Mouse (Mus musculus): ENCODE results near the gene Tmem183a. TPM values are rescaled to one million over a fixed set of nuclear protein-coding genes. Genes with fewer than 3 reads are reported as not detected.

The Tmem183a gene
- polyA plus RNA-seq (2014; fragmentation: Nextera tagmentation; extraction: Ambion mirVana) = 75.3 and 78.0 TPM in 2 replicates

- peak; percentile 97 for ATAC-seq (ENCODE audit: low read depth)
These were observed at the start of gene Tmem183a for GRCm38 (mm10) chr1:134361857-134362212. Tmem183a (minus strand) TSS chr1:134361979.

GRCm38 (mm10) chr1:134408080-134408479, 46.3 kb upstream of the Tmem183a start:
- Histone ChIP-seq H3K4me1 (ENCODE audit: control insufficient read depth, insufficient read depth, low read length) (peaks cover 8% of the 10 kb centered on the region; the same call in 1 of the 2 replicates), H3K36me3 (ENCODE audit: control insufficient read depth, insufficient read depth, low read length) (peaks cover 43% of the 10 kb centered on the region), H3K4me2 (ENCODE audit: low read depth, low read length) (no peak overlapping the region), H3K27me3 (replicated peaks; ENCODE audit: control insufficient read depth, insufficient read depth, low read length) (no peaks in the 10 kb centered on the region), H3K27ac (replicated peaks; ENCODE audit: low read depth, low read length) (0 out of 2 replicates have a peak overlapping the region, but pooled peaks have one; percentile 0), H3K4me3 (ENCODE audit: low read depth, low read length) (no peak overlapping the region), H3K9ac (ENCODE audit: low read depth, low read length) (peak overlapping the region; percentile 14; the same call in 1 of the 2 replicates), H3K9me3 (ENCODE audit: control insufficient read depth, low read length) (no peaks in the 10 kb centered on the region)
- ATAC-seq (ENCODE audit: low read depth) (no peak), DNase-seq (ENCODE audit: low spot score) (peak; percentile 61)
- WGBS = 58% methylated on average over 8 of the region's 8 CpGs

More at GRCm38 (mm10) chr1:134361857-134362212, at the start of gene Tmem183a:
- Histone ChIP-seq H3K27ac (replicated peaks; ENCODE audit: low read depth, low read length) (peak within 1 kb of the TSS; percentile 78), H3K9me3 (ENCODE audit: control insufficient read depth, low read length) (no peaks in the 10 kb centered on the region), H3K4me1 (ENCODE audit: control insufficient read depth, insufficient read depth, low read length) (peaks cover 6% of the 10 kb centered on the region), H3K27me3 (replicated peaks; ENCODE audit: control insufficient read depth, insufficient read depth, low read length) (no peaks in the 10 kb centered on the region), H3K36me3 (ENCODE audit: control insufficient read depth, insufficient read depth, low read length) (peaks cover 38% of the 10 kb centered on the region), H3K4me2 (ENCODE audit: low read depth, low read length) (peak within 1 kb of the TSS; percentile 92), H3K4me3 (ENCODE audit: low read depth, low read length) (peak within 1 kb of the TSS; percentile 93), H3K9ac (ENCODE audit: low read depth, low read length) (peak within 1 kb of the TSS; percentile 93)
- DNase-seq (ENCODE audit: low spot score) = peak; percentile 97
- 0% methylated on average over 10 of the region's 38 CpGs for WGBS

- DNase-seq (ENCODE audit: low spot score) = no peak
- Histone ChIP-seq H3K4me3 (ENCODE audit: low read depth, low read length) (peak overlapping the region; percentile 81), H3K27me3 (replicated peaks; ENCODE audit: control insufficient read depth, insufficient read depth, low read length) (no peaks in the 10 kb centered on the region), H3K9ac (ENCODE audit: low read depth, low read length) (peak overlapping the region; percentile 78), H3K4me2 (ENCODE audit: low read depth, low read length) (peak overlapping the region; percentile 91), H3K27ac (replicated peaks; ENCODE audit: low read depth, low read length) (peak overlapping the region; percentile 72), H3K9me3 (ENCODE audit: control insufficient read depth, low read length) (no peaks in the 10 kb centered on the region), H3K4me1 (ENCODE audit: control insufficient read depth, insufficient read depth, low read length) (peaks cover 8% of the 10 kb centered on the region; the same call in 1 of the 2 replicates), H3K36me3 (ENCODE audit: control insufficient read depth, insufficient read depth, low read length) (peaks cover 35% of the 10 kb centered on the region)
- 0 out of 2 replicates have a peak, but pooled peaks have one; percentile 3 for ATAC-seq (ENCODE audit: low read depth)
- WGBS = 27% methylated on average over 8 of the region's 8 CpGs
These were observed 44.6 kb upstream of the Tmem183a start for GRCm38 (mm10) chr1:134406414-134406771.

- ATAC-seq (ENCODE audit: low read depth) (peak; percentile 97), DNase-seq (ENCODE audit: low spot score) (peak; percentile 93)
- peaks cover 29% of the 10 kb centered on the region for H3K36me3 ChIP-seq (ENCODE audit: control insufficient read depth, insufficient read depth, low read length)
- WGBS = under 1% methylated on average over 37 of the region's 43 CpGs
- no peaks in the 10 kb centered on the region for H3K9me3 ChIP-seq (ENCODE audit: control insufficient read depth, low read length)
- H3K4me3 ChIP-seq (ENCODE audit: low read depth, low read length) = peak within 1 kb of the TSS; percentile 81
- no peaks in the 10 kb centered on the region for H3K27me3 ChIP-seq (replicated peaks; ENCODE audit: control insufficient read depth, insufficient read depth, low read length)
- peak within 1 kb of the TSS; percentile 78 for H3K9ac ChIP-seq (ENCODE audit: low read depth, low read length)
- H3K27ac ChIP-seq (replicated peaks; ENCODE audit: low read depth, low read length) = peak within 1 kb of the TSS; percentile 72
- H3K4me1 ChIP-seq (ENCODE audit: control insufficient read depth, insufficient read depth, low read length) = peaks cover 8% of the 10 kb centered on the region; the same call in 1 of the 2 replicates
- H3K4me2 ChIP-seq (ENCODE audit: low read depth, low read length) = peak within 1 kb of the TSS; percentile 91
These were observed 44.0 kb upstream of the Tmem183a start, which contains the start of gene Cyb5r1 for GRCm38 (mm10) chr1:134405509-134406413. Cyb5r1 (plus strand) TSS chr1:134405559.

- WGBS = 55% methylated on average over 5 of the region's 5 CpGs
- no peak for ATAC-seq (ENCODE audit: low read depth)
These were observed 38.0 kb upstream of the Tmem183a start for GRCm38 (mm10) chr1:134399735-134400134.

GRCm38 (mm10) chr1:134398210-134398609, 36.4 kb upstream of the Tmem183a start:
- H3K27ac ChIP-seq (replicated peaks; ENCODE audit: low read depth, low read length) = no peak overlapping the region
- DNase-seq (ENCODE audit: low spot score) (no peak), ATAC-seq (ENCODE audit: low read depth) (no peak)
- H3K36me3 ChIP-seq (ENCODE audit: control insufficient read depth, insufficient read depth, low read length) = no peaks in the 10 kb centered on the region
- no peaks in the 10 kb centered on the region for H3K4me1 ChIP-seq (ENCODE audit: control insufficient read depth, insufficient read depth, low read length)
- H3K27me3 ChIP-seq (replicated peaks; ENCODE audit: control insufficient read depth, insufficient read depth, low read length) = no peaks in the 10 kb centered on the region
- no peak overlapping the region for H3K9ac ChIP-seq (ENCODE audit: low read depth, low read length)
- H3K4me3 ChIP-seq (ENCODE audit: low read depth, low read length) = no peak overlapping the region
- WGBS = 88% methylated on average over 12 of the region's 12 CpGs
- H3K4me2 ChIP-seq (ENCODE audit: low read depth, low read length) = no peak overlapping the region
- H3K9me3 ChIP-seq (ENCODE audit: control insufficient read depth, low read length) = 0 out of 2 replicates have a peak, but pooled peaks cover 4% of the 10 kb centered on the region

More at GRCm38 (mm10) chr1:134399735-134400134, 38.0 kb upstream of the Tmem183a start:
- Histone ChIP-seq H3K36me3 (ENCODE audit: control insufficient read depth, insufficient read depth, low read length) (no peaks in the 10 kb centered on the region), H3K27ac (replicated peaks; ENCODE audit: low read depth, low read length) (no peak overlapping the region), H3K4me3 (ENCODE audit: low read depth, low read length) (no peak overlapping the region), H3K9ac (ENCODE audit: low read depth, low read length) (no peak overlapping the region), H3K4me2 (ENCODE audit: low read depth, low read length) (no peak overlapping the region), H3K9me3 (ENCODE audit: control insufficient read depth, low read length) (0 out of 2 replicates have a peak, but pooled peaks cover 4% of the 10 kb centered on the region), H3K4me1 (ENCODE audit: control insufficient read depth, insufficient read depth, low read length) (no peaks in the 10 kb centered on the region), H3K27me3 (replicated peaks; ENCODE audit: control insufficient read depth, insufficient read depth, low read length) (no peaks in the 10 kb centered on the region)
- no peak for DNase-seq (ENCODE audit: low spot score)

- H3K9me3 ChIP-seq (ENCODE audit: control insufficient read depth, low read length) = no peaks in the 10 kb centered on the region
- no peak overlapping the region for H3K4me3 ChIP-seq (ENCODE audit: low read depth, low read length)
- H3K27ac ChIP-seq (replicated peaks; ENCODE audit: low read depth, low read length) = no peak overlapping the region
- ATAC-seq (ENCODE audit: low read depth) (no peak), DNase-seq (ENCODE audit: low spot score) (peak; percentile 13)
- WGBS = 50% methylated on average over 5 of the region's 5 CpGs
- H3K4me1 ChIP-seq (ENCODE audit: control insufficient read depth, insufficient read depth, low read length) = no peaks in the 10 kb centered on the region
- no peak overlapping the region for H3K9ac ChIP-seq (ENCODE audit: low read depth, low read length)
- no peak overlapping the region for H3K4me2 ChIP-seq (ENCODE audit: low read depth, low read length)
- no peaks in the 10 kb centered on the region for H3K27me3 ChIP-seq (replicated peaks; ENCODE audit: control insufficient read depth, insufficient read depth, low read length)
- H3K36me3 ChIP-seq (ENCODE audit: control insufficient read depth, insufficient read depth, low read length) = no peaks in the 10 kb centered on the region
These were observed 32.0 kb upstream of the Tmem183a start for GRCm38 (mm10) chr1:134393827-134394226.

GRCm38 (mm10) chr1:134385666-134386065, 23.9 kb upstream of the Tmem183a start, which contains the start of gene 4933406M09Rik:
4933406M09Rik (plus strand) TSS chr1:134385940.
- Histone ChIP-seq H3K36me3 (ENCODE audit: control insufficient read depth, insufficient read depth, low read length) (no peaks in the 10 kb centered on the region), H3K4me2 (ENCODE audit: low read depth, low read length) (no peak within 1 kb of the TSS), H3K27me3 (replicated peaks; ENCODE audit: control insufficient read depth, insufficient read depth, low read length) (no peaks in the 10 kb centered on the region), H3K4me3 (ENCODE audit: low read depth, low read length) (no peak within 1 kb of the TSS), H3K9ac (ENCODE audit: low read depth, low read length) (no peak within 1 kb of the TSS), H3K9me3 (ENCODE audit: control insufficient read depth, low read length) (no peaks in the 10 kb centered on the region), H3K27ac (replicated peaks; ENCODE audit: low read depth, low read length) (no peak within 1 kb of the TSS), H3K4me1 (ENCODE audit: control insufficient read depth, insufficient read depth, low read length) (peaks cover 10% of the 10 kb centered on the region; the same call in 1 of the 2 replicates)
- DNase-seq (ENCODE audit: low spot score) (no peak), ATAC-seq (ENCODE audit: low read depth) (no peak)
- 100% methylated on average over 1 of the region's 1 CpGs for WGBS
